Mouse (Mus musculus) left cerebral cortex, postnatal 25 days (tissue): ENCODE results near the gene Eif4b. TPM values are rescaled to one million over a fixed set of nuclear protein-coding genes. Genes with fewer than 3 reads are reported as not detected.
A peak's percentile ranks its signal among the peaks of the same experiment; 100 is the strongest.
"Not testable (repeated sequence)": the region's sequence is repeated elsewhere in the genome, so short reads cannot be mapped to it uniquely, and the experiment has no call there.

Experiments
- DNase-seq, 2 experiments: peaks; one replicate each; pipeline ENCODE4 v3.0.0; 2022; ENCODE audit warnings: low spot score in 2 of 2, mixed read lengths in 1 of 2
- intact Hi-C: fragments of 180-260 bp; cut with DNase I; formaldehyde crosslinking; loops from one replicate; pipeline ENCODE4 v1.15.1; 2025
- total RNA-seq, 2 experiments: library from RNA; stranded (reverse); gene quantifications; 2 replicates each; pipeline ENCODE4 v1.2.3; 2021

Eif4b gene
- total RNA-seq, 2 experiments from 2014 or later: 157 to 161 TPM

DNA sequence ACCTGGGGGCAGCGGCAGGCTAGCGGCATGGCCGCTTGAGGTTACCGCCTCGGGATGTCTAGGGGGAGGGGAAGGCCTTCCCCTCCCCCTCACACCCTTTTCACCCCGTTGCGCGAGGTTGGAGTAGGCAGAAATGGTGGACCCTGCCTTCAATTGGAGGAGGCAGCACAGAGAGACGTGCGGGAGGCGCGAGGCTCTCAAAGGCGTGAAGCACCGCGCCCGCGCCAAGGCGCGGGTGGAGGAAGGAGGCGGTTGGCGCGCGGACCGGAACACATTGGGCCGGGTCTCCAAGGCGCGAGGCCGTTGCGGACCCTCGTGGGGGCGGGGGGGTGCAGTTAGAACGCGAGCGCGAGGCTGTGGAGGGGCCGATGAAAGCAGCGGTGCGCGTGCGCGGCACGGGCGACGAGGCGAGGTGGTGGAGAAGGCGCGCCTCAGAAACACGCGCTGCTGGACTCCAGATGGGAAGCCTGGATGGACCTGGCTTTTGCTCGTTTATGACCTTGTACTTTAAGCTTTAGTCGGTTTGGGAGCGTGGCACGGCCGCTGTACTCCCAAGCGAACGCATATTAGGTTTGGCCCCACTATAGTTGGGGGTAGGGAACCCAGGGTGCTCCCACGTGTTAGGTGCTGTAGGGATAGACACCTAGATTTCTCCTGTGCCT lies 628 bp downstream of the Eif4b start:
- peak; percentile 61 to 62 for DNase-seq
- intact Hi-C loops: loop anchor here (10.0 kb wide), 1 partner anchor 849 kb away; the partner anchor contains the start of gene Grasp

GRCm38 (mm10) chr15:102074876-102075585 lies 1.5 kb downstream of the Eif4b start:
- intact Hi-C loops: loop anchor here (10.0 kb wide), 1 partner anchor 850 kb away; the partner anchor contains the start of gene Grasp
- no peak for DNase-seq

DNA sequence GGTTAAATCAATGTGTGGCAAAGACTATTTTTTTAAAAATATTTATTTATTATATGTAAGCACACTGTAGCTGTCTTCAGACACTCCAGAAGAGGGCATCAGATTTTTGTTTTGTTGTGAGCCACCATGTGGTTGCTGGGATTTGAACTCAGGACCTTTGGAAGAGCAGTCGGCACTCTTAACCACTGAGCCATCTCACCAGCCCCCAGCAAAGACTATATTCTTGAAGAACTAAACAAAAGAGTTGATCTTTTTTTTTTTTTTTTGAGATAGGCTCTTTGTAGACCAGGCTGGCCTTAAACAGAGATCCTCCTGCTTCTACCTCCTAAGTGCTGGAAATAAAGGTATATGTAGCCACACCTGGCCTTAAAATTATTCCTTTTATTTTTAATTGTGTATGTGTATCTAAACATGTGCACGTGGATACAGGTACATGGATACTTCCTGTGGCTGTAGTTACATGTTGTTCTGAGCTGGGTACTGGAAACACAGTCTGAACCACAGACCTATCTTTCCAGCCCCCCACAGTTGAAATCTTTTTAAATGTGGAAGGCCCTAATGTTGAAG lies 3.6 kb downstream of the Eif4b start:
- intact Hi-C loops: loop anchor here (10.0 kb wide), 1 partner anchor 852 kb away; the partner anchor contains the start of gene Grasp
- no peak for DNase-seq

- no peak for DNase-seq
- intact Hi-C loops: loop anchor here (10.0 kb wide), 1 partner anchor 854 kb away; the partner anchor contains the start of gene Grasp
Observed at GRCm38 (mm10) chr15:102079221-102079620, 5.6 kb downstream of the Eif4b start.

DNA sequence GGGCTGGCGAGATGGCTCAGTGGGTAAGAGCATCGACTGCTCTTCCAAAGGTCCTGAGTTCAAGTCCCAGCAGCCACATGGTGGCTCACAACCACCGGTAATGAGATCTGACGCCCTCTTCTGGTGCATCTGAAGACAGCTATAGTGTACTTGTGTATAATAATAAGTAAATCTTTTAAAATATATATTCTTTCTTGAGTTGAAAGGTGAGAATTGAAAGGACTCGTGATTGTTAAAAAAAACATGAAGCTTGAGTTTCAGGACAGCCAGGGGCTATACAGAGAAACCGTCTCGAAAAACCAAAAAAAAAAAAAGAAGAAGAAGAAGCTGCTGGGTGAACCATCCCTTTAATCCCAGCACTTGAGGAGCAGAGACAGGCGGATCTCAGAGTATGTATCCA lies 6.4 kb downstream of the Eif4b start:
- DNase-seq: not testable (repeated sequence)
- intact Hi-C loops: loop anchor here (10.0 kb wide), 1 partner anchor 855 kb away; the partner anchor contains the start of gene Grasp

DNA sequence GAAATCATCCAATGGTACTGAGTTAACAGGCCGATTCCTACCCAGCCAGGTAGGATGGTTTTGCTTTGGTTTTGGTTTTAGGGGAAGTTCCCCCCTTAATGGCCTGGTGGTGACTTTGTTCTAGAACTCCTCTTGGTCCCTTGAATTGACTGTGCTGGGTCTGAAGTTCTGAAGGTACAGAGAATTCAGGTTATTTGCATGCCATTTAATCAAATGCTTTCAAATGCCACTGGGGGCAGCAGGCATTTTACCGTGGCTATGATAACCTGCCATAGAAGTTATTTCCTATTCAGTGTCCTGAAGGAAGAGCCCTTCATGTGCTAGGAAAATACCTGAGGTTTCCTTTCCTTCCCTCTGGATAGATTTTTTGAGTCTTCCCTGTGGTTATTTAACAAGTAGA lies 6.9 kb downstream of the Eif4b start:
- no peak for DNase-seq
- intact Hi-C loops: no loop called here

DNA sequence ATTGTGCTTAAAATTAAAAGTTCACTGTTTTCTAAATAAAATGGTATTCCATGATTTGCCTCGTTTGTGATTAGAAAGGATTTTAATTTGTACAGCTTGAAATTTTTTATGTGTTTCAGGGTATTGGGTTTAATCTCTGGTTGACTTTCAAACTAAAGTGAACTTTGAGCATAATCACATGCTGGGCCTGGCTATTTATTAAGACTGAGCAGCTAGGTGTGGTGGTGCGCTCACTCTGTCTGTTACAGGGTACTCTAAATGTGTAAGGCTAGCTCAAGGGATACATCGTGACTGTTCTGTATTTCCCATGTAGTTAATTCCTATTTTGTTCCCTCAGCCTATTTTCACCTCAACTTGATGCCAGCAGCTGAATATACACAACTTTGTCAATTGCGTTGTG lies 8.6 kb downstream of the Eif4b start:
- DNase-seq: no peak
- intact Hi-C loops: no loop called here

GRCm38 (mm10) chr15:102083028-102083427 lies 9.5 kb downstream of the Eif4b start:
- intact Hi-C loops: no loop called here
- DNase-seq: no peak

GRCm38 (mm10) chr15:102089914-102090585 lies 16.5 kb downstream of the Eif4b start:
- no peak for DNase-seq
- intact Hi-C loops: no loop called here

DNA sequence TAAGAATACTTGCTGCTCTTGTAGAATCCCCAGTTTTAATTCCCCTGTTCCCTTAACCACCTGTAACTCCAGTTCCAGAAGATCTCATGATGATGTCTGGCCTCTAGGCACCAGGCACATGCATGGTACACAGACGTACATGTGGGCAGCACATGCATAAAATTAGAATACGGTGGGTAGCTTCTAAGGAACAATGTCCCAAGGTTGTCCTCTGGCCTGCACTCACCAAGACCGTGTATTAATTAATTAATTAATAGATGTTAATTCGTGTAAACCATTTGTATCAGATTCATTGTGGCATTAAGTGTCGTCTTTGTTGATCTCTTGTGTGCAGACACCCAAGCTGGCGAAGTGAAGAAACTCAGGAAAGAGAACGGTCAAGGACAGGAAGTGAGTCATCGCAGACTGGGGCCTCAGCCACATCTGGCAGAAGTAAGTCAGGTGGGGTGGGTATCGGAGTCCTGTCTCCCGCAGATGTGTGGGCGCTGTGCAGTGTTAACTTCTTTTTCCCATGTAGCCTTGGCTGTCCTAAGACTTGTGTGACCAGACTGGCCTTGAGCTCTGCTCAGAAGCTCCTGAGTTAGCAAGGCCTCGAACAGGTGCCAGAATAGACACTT lies 17.6 kb downstream of the Eif4b start:
- intact Hi-C loops: no loop called here
- no peak for DNase-seq

GRCm38 (mm10) chr15:102091688-102092087 lies 18.1 kb downstream of the Eif4b start:
- DNase-seq: no peak
- intact Hi-C loops: no loop called here

- intact Hi-C loops: no loop called here
- no peak for DNase-seq
Observed at GRCm38 (mm10) chr15:102092222-102092621, 18.6 kb downstream of the Eif4b start.

GRCm38 (mm10) chr15:102094157-102094556 lies 20.6 kb downstream of the Eif4b start:
- no peak for DNase-seq
- intact Hi-C loops: no loop called here

- DNase-seq: no peak
- intact Hi-C loops: no loop called here
Observed at GRCm38 (mm10) chr15:102094988-102095387, 21.4 kb downstream of the Eif4b start.

- no peak for DNase-seq
- intact Hi-C loops: no loop called here
Observed at GRCm38 (mm10) chr15:102097147-102097915, 23.8 kb downstream of the Eif4b start.

GRCm38 (mm10) chr15:102097991-102098555 lies 24.5 kb downstream of the Eif4b start:
- intact Hi-C loops: no loop called here
- no peak for DNase-seq

GRCm38 (mm10) chr15:102099260-102099659 lies 25.7 kb downstream of the Eif4b start:
- intact Hi-C loops: no loop called here
- DNase-seq: no peak

- intact Hi-C loops: no loop called here
- peak in 1 of 2 experiments; percentile 61 for DNase-seq
Observed at GRCm38 (mm10) chr15:102099771-102100160, 26.2 kb downstream of the Eif4b start.
